Mouse (Mus musculus) lung, adult 2 months (tissue): ENCODE results near the gene Gm5134. TPM values are rescaled to one million over a fixed set of nuclear protein-coding genes. Genes with fewer than 3 reads are reported as not detected.
A peak's percentile ranks its signal among the peaks of the same experiment; 100 is the strongest.

ENCODE experiments used
- DNase-seq: peaks from one replicate; pipeline ENCODE4 v3.0.0; 2022
- H3K4me1 ChIP-seq: fragments of 200-500 bp; 2 replicates; pipeline ENCODE4 v1.6.1; 2011; ENCODE audit warnings: low read length; ENCODE audit not compliant: control insufficient read depth, insufficient read depth
- H3K4me3 ChIP-seq: fragments of 200-500 bp; replicated peaks from 2 replicates; pipeline ENCODE3; 2011; ENCODE audit warnings: low read depth, mild to moderate bottlenecking, control low read depth, low read length; ENCODE audit errors: extremely low read depth
- CTCF ChIP-seq: fragments of 200-500 bp; IDR thresholded peaks from 2 replicates; pipeline ENCODE4 v1.5.1; 2011; ENCODE audit warnings: mild to moderate bottlenecking, low read length, control low read depth; ENCODE audit not compliant: insufficient read depth
- POLR2A ChIP-seq: fragments of 200-500 bp; IDR thresholded peaks from 2 replicates; pipeline ENCODE4 v1.6.1; 2011; ENCODE audit warnings: low read depth, mild to moderate bottlenecking, control low read depth, low read length, borderline replicate concordance; ENCODE audit errors: extremely low read depth
- WGBS: fragments of 180-500 bp; shearing (Covaris S2); methylation state at CpG from one replicate; pipeline ENCODE4 v1.1.7; 2018; 5-methylcytosine and 5-hydroxymethylcytosine counted together
- polyA plus RNA-seq: library from polyadenylated mRNA; depleted of rRNA; stranded (reverse); fragments of >200 nt; gene quantifications from 2 replicates; pipeline ENCODE4 v1.2.3, GENCODE M21; 2012; rRNA removed

The Gm5134 gene
- polyA plus RNA-seq, result 0.03 and 0.09 TPM in 2 replicates

DNA sequence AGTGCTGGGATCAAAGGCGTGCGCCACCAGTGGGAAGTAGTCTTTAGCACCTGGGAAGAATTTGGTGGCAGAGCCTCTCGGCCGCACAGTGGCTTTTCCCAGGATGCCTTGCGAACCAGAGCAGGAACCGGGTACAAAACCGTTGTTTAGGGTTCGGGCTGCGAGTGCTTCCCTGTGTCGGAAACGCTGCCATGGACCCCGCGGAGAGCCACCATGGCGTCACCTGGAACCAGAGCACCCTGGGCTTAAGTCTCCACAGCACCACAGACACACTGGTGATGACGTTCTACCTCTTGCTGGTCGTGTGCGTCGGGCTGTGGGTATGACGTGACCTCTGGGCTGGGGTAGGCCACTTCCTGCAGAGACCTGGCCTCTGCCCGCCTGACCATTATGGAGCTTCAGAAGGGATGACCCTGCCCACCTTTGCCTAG lies at the start of gene Gm5134:
TSS of gene Gm5134 (plus strand) at position 134 of the 431 bp plus-strand sequence.
- DNase-seq, result no peak
- Histone ChIP-seq H3K4me3 (peak within 1 kb of the TSS; percentile 6), H3K4me1 (peaks cover 6% of the 10 kb centered on the region; the same call in 1 of the 2 replicates)
- WGBS, result 22% methylated on average over 20 of the region's 20 CpGs
- TF ChIP-seq CTCF, result no peak
- no peak for TF ChIP-seq POLR2A

DNA sequence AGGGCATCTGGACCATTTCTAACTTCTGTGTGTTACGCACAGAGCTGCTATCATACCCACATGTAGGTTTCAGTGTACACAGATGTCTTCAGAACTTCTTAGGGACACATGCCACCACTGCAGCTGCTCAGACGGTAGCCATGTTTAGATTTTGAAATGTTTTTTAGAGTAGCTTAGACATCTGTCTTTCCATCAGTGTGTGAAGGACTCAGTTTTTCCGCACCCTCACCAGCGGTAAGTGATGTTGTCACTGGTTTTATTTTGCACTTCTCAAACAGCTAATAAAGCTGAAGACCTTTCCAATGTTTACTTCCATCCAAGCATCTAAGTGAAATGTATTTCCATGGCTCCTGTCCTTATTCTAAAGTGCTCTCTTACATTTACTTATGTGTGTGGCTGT lies 47.4 kb upstream of the Gm5134 start:
- 92% methylated on average over 4 of the region's 4 CpGs for WGBS
- TF ChIP-seq POLR2A (no peak), CTCF (no peak)
- no peaks in the 10 kb centered on the region for H3K4me1 ChIP-seq
- DNase-seq, result no peak
- no peak overlapping the region for H3K4me3 ChIP-seq

DNA sequence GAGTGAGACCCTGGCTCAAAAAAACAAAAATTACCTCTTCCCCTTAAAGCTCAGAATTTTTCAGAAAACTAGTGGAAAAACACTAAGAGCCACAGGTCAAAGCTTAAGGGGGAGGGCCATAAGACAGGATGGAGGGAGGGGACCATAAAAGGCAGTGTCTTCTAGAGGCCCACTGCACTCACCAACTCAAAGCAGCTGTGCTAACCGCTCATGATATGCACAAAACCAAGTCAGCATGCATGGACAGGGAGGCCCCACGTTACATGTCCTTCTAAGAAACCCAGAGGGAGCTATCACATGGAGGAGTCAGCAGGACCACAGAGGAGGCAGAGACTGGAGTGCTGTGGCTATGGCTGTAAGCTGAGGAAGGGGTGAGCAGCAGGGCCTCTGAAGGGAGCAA lies 43.6 kb upstream of the Gm5134 start:
- Histone ChIP-seq H3K4me3 (no peak overlapping the region), H3K4me1 (peaks cover 7% of the 10 kb centered on the region; the same call in 1 of the 2 replicates)
- TF ChIP-seq CTCF, result no peak
- TF ChIP-seq POLR2A, result no peak
- no peak for DNase-seq
- 82% methylated on average over 2 of the region's 2 CpGs for WGBS

DNA sequence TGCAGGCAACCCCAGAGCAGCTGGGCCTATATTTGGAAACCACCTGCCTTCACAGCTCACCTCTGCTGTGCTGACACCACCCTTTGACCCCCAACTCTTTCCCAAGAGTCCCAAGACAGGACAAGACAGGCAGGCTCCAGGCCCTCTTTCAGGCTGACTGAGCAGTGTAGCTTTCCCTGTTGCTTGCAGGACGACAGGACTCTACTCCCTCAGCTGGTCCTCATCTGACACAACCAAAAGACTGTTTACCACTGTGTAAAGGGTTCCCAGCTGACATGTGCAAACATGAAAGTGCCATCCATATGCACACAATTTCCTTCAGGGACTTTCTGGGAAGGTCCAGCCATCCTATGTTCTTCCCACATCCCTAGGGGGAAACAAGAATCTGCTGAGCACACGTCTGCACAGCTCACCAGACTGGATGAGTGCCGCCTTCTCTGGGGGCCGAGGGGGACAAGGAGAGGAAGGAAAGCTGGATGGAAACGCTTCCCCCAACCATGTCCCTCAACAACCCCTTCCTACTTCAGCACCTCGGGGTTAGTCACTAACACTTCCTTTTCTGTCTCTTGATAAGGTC lies 41.2 kb upstream of the Gm5134 start:
- no peak overlapping the region for H3K4me3 ChIP-seq
- H3K4me1 ChIP-seq, result peaks cover 9% of the 10 kb centered on the region; the same call in 1 of the 2 replicates
- no peak for TF ChIP-seq POLR2A
- no peak for TF ChIP-seq CTCF
- 42% methylated on average over 6 of the region's 6 CpGs for WGBS
- no peak for DNase-seq

DNA sequence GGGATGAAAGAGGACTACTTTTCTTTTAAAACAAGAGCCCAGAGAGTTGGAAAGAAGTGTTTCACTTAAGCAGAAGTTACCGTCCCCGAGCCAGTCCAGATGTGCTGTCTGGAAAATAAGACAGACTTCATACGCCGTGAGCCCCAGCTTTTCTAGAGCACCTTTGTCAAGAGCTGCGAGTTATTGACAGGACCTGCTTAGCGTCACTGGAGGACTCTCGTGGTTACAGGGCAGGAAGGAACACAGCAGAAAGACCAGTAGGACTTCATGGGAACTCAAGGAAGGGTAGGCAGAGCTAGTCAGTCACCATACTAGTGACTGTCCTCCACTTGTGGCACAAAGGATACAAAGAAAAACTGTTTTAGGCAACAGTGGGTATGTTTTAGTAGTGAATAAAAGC lies 38.8 kb upstream of the Gm5134 start:
- WGBS, result 56% methylated on average over 7 of the region's 7 CpGs
- TF ChIP-seq CTCF (no peak), POLR2A (no peak)
- no peak for DNase-seq

DNA sequence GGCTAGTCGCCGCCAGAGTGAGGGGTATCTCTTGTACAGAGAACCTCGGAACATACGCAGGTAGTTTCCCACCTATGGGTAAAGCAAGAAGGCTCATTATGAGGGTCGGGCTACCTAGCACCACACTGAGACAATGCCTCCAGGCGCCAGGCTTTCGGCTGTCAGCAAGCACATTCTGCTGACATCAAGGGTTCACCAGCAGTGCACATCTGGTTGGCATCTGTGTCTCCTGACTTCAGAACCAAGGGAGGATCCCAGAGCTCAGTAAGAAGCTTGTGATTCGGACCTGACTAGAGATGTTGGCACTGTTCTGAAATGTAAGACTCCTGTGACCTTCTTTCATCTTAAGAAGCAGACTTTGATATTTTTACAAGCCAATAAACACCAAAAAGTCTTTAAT lies 37.5 kb upstream of the Gm5134 start:
- 78% methylated on average over 8 of the region's 8 CpGs for WGBS
- Histone ChIP-seq H3K4me1 (peaks cover 15% of the 10 kb centered on the region), H3K4me3 (no peak overlapping the region)
- no peak for TF ChIP-seq CTCF
- TF ChIP-seq POLR2A, result no peak
- DNase-seq, result no peak

More for the DNA sequence above, 38.8 kb upstream of the Gm5134 start:
- Histone ChIP-seq H3K4me1 (peaks cover 15% of the 10 kb centered on the region), H3K4me3 (no peak overlapping the region)

DNA sequence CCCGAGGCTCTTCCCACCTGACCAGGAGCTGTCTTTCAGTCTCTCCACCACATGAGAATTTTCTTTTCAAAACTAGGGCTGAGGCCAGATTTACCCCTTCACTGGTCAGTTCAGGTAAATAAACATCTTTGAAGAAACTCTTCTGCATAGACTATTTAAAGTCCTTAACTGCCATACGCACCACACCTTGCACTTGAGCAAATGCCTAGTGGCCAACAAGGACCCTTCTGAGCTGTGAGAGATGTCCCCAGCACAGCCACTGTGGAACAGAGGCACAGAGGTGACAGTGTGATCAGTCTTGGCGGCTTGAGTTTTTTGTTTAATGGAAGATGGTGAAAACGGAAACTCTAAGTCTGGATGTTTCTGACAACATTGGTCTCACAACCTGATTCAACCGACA lies 35.3 kb upstream of the Gm5134 start:
- Histone ChIP-seq H3K4me3 (no peak overlapping the region), H3K4me1 (peaks cover 15% of the 10 kb centered on the region)
- 62% methylated on average over 5 of the region's 5 CpGs for WGBS
- DNase-seq, result no peak
- TF ChIP-seq CTCF (no peak), POLR2A (no peak)

DNA sequence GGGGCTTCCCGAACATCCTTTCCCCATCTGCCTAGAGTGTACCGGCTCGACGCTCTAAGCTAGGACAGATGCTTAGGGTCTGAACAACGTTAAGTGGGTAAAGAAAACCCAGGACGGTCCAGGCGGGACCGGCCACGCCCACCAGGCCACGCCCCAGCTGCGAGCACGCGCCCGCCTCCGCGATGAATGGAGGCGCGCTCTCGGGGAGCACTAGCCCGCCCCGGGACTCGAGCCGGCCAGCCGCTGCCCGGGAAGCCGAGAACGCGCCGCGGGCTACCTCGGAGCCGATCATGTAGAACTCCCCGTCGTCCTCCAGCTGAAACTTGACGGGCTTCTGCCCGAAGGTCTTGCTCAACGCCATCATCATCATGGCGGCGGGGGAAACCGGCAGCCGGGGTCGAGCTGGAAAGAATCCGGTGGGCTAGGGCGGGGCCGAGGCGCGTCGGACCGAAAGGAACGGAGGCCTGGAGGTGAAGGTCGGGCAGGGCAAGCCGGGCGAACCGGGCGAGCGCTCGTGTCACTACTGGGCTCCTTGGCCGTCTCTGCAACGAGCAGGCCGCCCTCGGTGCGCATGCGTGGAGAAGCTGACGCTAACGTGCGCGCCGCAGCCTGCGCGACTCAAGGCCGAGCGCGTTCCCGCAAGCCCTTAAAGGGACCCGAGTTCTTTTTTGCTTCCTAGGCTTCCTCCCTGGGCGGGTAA lies 33.1 kb upstream of the Gm5134 start, which contains the start of gene Smarcb1:
TSS of gene Smarcb1 (minus strand) at position 592 of the 700 bp plus-strand sequence.
- WGBS, result under 1% methylated on average over 76 of the region's 76 CpGs
- H3K4me1 ChIP-seq, result peaks cover 9% of the 10 kb centered on the region
- H3K4me3 ChIP-seq, result peak within 1 kb of the TSS; percentile 89
- peak; percentile 94 for DNase-seq
- TF ChIP-seq CTCF (no peak), POLR2A (peak; percentile 76; the same call in 1 of the 2 replicates)

DNA sequence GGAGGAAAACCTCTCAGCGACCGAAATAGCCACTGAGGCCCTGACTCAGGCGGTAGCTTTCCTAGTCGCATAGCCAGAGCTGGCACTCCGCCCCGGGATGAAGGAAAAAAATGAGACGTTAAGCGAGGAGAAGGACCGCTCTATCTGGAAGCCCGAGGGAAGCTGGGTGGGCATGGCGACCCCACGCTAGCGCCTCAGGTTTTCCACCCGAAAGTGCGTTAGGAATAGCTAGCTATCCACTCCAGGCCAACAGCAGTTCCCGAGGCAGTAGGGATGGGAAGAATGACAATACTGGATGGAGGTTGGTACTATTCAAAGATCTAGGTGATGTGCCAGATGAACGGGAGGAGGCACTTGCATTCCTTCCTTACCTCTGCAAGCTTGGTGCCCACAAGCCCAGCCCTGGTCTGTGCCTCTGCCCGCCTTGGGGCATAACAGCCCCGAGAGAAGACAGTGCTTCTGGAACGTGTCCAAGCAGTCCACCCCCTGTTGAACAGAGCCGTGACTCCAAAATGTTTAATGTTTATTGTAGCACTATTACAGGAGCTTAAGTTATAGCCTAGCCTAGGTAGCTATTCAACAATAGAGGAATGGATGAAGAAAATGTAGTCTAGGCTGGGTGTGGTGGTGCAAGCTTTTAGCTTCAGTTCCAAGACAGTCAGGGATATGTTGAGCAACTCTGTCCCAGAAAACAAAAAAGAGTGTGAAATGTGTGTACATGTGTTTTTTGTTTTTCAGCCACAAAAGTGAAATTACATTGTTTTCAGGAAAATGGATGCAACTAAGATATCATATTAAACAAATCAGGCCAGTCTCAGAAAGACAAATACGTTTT lies 32.4 kb upstream of the Gm5134 start:
- H3K4me1 ChIP-seq, result peaks cover 9% of the 10 kb centered on the region
- peak overlapping the region; percentile 89 for H3K4me3 ChIP-seq
- DNase-seq, result no peak
- 4% methylated on average over 22 of the region's 22 CpGs for WGBS
- TF ChIP-seq POLR2A (0 out of 2 replicates have a peak, but pooled peaks have one; percentile 1), CTCF (no peak)
